16 mouse cellular contexts compared by ENCODE assay signal in genomic region chr2:178686167-178686601, GRCm38 (mm10).
DNase-seq lines count a peak whose midpoint lies in the region; ATAC-seq and TF ChIP-seq lines count a peak whose summit lies in the region.
"Had no signal": no experiment of that assay in that cellular context is flagged by ENCODE, and none has a peak within 500 bp of the region (broad histone marks: within the 10 kb centered on the region; RNA-seq: fewer than 3 reads in every experiment).

No protein-coding gene starts in this region.

- no peaks in the 10 kb centered on the region for H3K4me1 ChIP-seq in midbrain, embryonic 11.5 days (ENCODE audit: control insufficient read depth, insufficient read depth, low read length)
- H3K4me1 ChIP-seq in midbrain, embryonic 16.5 days (ENCODE audit: control insufficient read depth, insufficient read depth, low read length) = peaks cover 10% of the 10 kb centered on the region
- no peaks in the 10 kb centered on the region; the same call in 1 of the 2 replicates for H3K4me1 ChIP-seq in forebrain, embryonic 11.5 days (replicated peaks; ENCODE audit: control insufficient read depth, insufficient read depth, low read length)
- H3K4me1 ChIP-seq in hindbrain, postnatal 0 days (ENCODE audit: insufficient read depth, low read length) = no peaks in the 10 kb centered on the region

- peak; percentile 29 to 31 for DNase-seq in cerebellum, postnatal 10 days
- no peak for DNase-seq in cerebellum, postnatal 14 days
- DNase-seq in midbrain, embryonic 11.5 days (ENCODE audit: low spot score, missing footprints) = no peak
- DNase-seq in forebrain, embryonic 11.5 days (ENCODE audit: low spot score) = no peak
- peak; percentile 37 for DNase-seq in hindbrain, postnatal 0 days (ENCODE audit: low spot score)
- DNase-seq in heart, adult 9 months (ENCODE audit: low spot score in 2 of 2) = no peak
- DNase-seq in right cerebral cortex, postnatal 14 days = no peak
- DNase-seq: cerebellum, adult 11 months; heart, postnatal 14 days; lung, embryonic 14.5 days; right cerebral cortex, adult 18-20 months; thymus, adult 2 months had no signal

- peak; percentile 56; the same call in 1 of the 2 replicates for ATAC-seq in midbrain, embryonic 11.5 days (ENCODE audit: low FRiP score)
- no peak for ATAC-seq in midbrain, embryonic 16.5 days
- ATAC-seq in forebrain, embryonic 11.5 days (replicated peaks; ENCODE audit: low FRiP score) = peak; percentile 60
- ATAC-seq in hindbrain, postnatal 0 days = no peak
- ATAC-seq: liver, embryonic 12.5 days had no signal

- WGBS in midbrain, embryonic 11.5 days = 58% methylated on average over 7 of the region's 7 CpGs
- WGBS in midbrain, embryonic 16.5 days = 39% methylated on average over 7 of the region's 7 CpGs
- WGBS in forebrain, embryonic 11.5 days = 52% methylated on average over 7 of the region's 7 CpGs
- WGBS in hindbrain, postnatal 0 days = 29% methylated on average over 7 of the region's 7 CpGs

- no peak overlapping the region for H3K4me2 ChIP-seq in midbrain, embryonic 11.5 days
- H3K4me2 ChIP-seq in midbrain, embryonic 16.5 days (ENCODE audit: low read length) = no peak overlapping the region
- H3K4me2 ChIP-seq in forebrain, embryonic 11.5 days (ENCODE audit: low read depth, low read length, severe bottlenecking) = no peak overlapping the region
- H3K4me2 ChIP-seq in hindbrain, postnatal 0 days (ENCODE audit: low read depth, low read length) = no peak overlapping the region
- H3K4me2 ChIP-seq: heart, embryonic 11.5 days; kidney, embryonic 15.5 days; liver, embryonic 12.5 days; lung, embryonic 14.5 days had no signal

- H3K27me3 ChIP-seq in midbrain, embryonic 11.5 days (ENCODE audit: control insufficient read depth, insufficient read depth, low read length) = no peaks in the 10 kb centered on the region
- no peaks in the 10 kb centered on the region for H3K27me3 ChIP-seq in midbrain, embryonic 16.5 days (ENCODE audit: control insufficient read depth, insufficient read depth, low read depth, low read length)
- no peaks in the 10 kb centered on the region for H3K27me3 ChIP-seq in forebrain, embryonic 11.5 days (ENCODE audit: control insufficient read depth, insufficient read depth, low read length)
- no peaks in the 10 kb centered on the region for H3K27me3 ChIP-seq in hindbrain, postnatal 0 days (ENCODE audit: insufficient read depth, low read length)
- H3K27me3 ChIP-seq: kidney, embryonic 15.5 days; liver, embryonic 12.5 days had no signal

- no peaks in the 10 kb centered on the region for H3K9me3 ChIP-seq in midbrain, embryonic 11.5 days (ENCODE audit: control insufficient read depth, low read length)
- no peaks in the 10 kb centered on the region for H3K9me3 ChIP-seq in midbrain, embryonic 16.5 days (replicated peaks; ENCODE audit: control insufficient read depth, low read length, poor library complexity, severe bottlenecking)
- H3K9me3 ChIP-seq in forebrain, embryonic 11.5 days (ENCODE audit: control insufficient read depth, low read length) = no peaks in the 10 kb centered on the region
- no peaks in the 10 kb centered on the region for H3K9me3 ChIP-seq in hindbrain, postnatal 0 days (ENCODE audit: low read length)
- H3K9me3 ChIP-seq: kidney, embryonic 15.5 days; liver, embryonic 12.5 days had no signal

- H3K9ac ChIP-seq in midbrain, embryonic 11.5 days (ENCODE audit: low read length) = no peak overlapping the region
- no peak overlapping the region for H3K9ac ChIP-seq in midbrain, embryonic 16.5 days (ENCODE audit: low read depth, low read length)
- no peak overlapping the region for H3K9ac ChIP-seq in forebrain, embryonic 11.5 days (ENCODE audit: low read length)
- no peak overlapping the region for H3K9ac ChIP-seq in hindbrain, postnatal 0 days (replicated peaks; ENCODE audit: low read length)
- H3K9ac ChIP-seq: kidney, embryonic 15.5 days; liver, embryonic 12.5 days; lung, embryonic 14.5 days had no signal

- no peak for TF ChIP-seq CTCF in hindbrain, postnatal 0 days (IDR thresholded peaks at IDR 0.05; ENCODE audit: low read depth)

- no peak overlapping the region for H3K4me3 ChIP-seq in midbrain, embryonic 11.5 days (ENCODE audit: low read depth, low read length)
- no peak overlapping the region for H3K4me3 ChIP-seq in midbrain, embryonic 16.5 days (ENCODE audit: low read depth, low read length)
- H3K4me3 ChIP-seq in forebrain, embryonic 11.5 days (ENCODE audit: low read depth, low read length) = no peak overlapping the region
- no peak overlapping the region for H3K4me3 ChIP-seq in hindbrain, postnatal 0 days (ENCODE audit: low read length)
- H3K4me3 ChIP-seq: kidney, embryonic 15.5 days; liver, embryonic 12.5 days had no signal

- no peaks in the 10 kb centered on the region for H3K36me3 ChIP-seq in midbrain, embryonic 11.5 days (ENCODE audit: control insufficient read depth, insufficient read depth, low read length)
- H3K36me3 ChIP-seq in midbrain, embryonic 16.5 days (ENCODE audit: control insufficient read depth, insufficient read depth, low read length) = no peaks in the 10 kb centered on the region
- no peaks in the 10 kb centered on the region for H3K36me3 ChIP-seq in forebrain, embryonic 11.5 days (ENCODE audit: control insufficient read depth, insufficient read depth, low read length)
- no peaks in the 10 kb centered on the region for H3K36me3 ChIP-seq in hindbrain, postnatal 0 days (ENCODE audit: insufficient read depth, low read length)
- H3K36me3 ChIP-seq: kidney, embryonic 15.5 days; liver, embryonic 12.5 days had no signal

- no peak overlapping the region for H3K27ac ChIP-seq in midbrain, embryonic 11.5 days (ENCODE audit: low read depth, low read length)
- H3K27ac ChIP-seq in midbrain, embryonic 16.5 days (ENCODE audit: low read length) = no peak overlapping the region
- H3K27ac ChIP-seq in forebrain, embryonic 11.5 days (ENCODE audit: low read depth, low read length) = no peak overlapping the region
- H3K27ac ChIP-seq in hindbrain, postnatal 0 days = no peak overlapping the region
- H3K27ac ChIP-seq: kidney, embryonic 15.5 days; liver, embryonic 12.5 days had no signal

Comparison
In these comparisons a context has a peak if more than half of its experiments do, and no peak if none do; other contexts are left out.
1. DNase-seq: peak in cerebellum, postnatal 10 days (2 of 2) and hindbrain, postnatal 0 days (single experiment); none in cerebellum, postnatal 14 days (0 of 2), midbrain, embryonic 11.5 days (single experiment), forebrain, embryonic 11.5 days (single experiment), heart, adult 9 months (0 of 2) and right cerebral cortex, postnatal 14 days (single experiment).
2. ATAC-seq: peak in midbrain, embryonic 11.5 days (single experiment) and forebrain, embryonic 11.5 days (single experiment); none in midbrain, embryonic 16.5 days (single experiment) and hindbrain, postnatal 0 days (single experiment).